Mouse (Mus musculus) erythroblast, adult 5-6 weeks (primary cell): Measurements from ENCODE around the gene Onecut3. TPM values are rescaled to one million over a fixed set of nuclear protein-coding genes. Genes with fewer than 3 reads are reported as not detected.

Experiments
- ATAC-seq: replicated peaks from 2 replicates; pipeline ENCODE4 v1.8.0; 2016; ENCODE audit warnings: moderate number of reproducible peaks, mild to moderate bottlenecking, moderate TSS enrichment, inconsistent platforms; ENCODE audit not compliant: poor library complexity, low FRiP score, severe bottlenecking
- total RNA-seq, 2 experiments: library from RNA; stranded (forward) in 1 of 2; stranded (reverse) in 1 of 2; fragments of 150-400 nt in 1 of 2; fragments of 200-764, 138-1000 nt in 1 of 2; gene quantifications; 2 replicates each; pipeline versions ENCODE4 v1.2.3 to v1.2.4; 2015 to 2017; ENCODE audit warnings: low replicate concordance in 2 of 2

The Onecut3 gene
- total RNA-seq, 2 experiments from 2014 or later: not detected

DNA sequence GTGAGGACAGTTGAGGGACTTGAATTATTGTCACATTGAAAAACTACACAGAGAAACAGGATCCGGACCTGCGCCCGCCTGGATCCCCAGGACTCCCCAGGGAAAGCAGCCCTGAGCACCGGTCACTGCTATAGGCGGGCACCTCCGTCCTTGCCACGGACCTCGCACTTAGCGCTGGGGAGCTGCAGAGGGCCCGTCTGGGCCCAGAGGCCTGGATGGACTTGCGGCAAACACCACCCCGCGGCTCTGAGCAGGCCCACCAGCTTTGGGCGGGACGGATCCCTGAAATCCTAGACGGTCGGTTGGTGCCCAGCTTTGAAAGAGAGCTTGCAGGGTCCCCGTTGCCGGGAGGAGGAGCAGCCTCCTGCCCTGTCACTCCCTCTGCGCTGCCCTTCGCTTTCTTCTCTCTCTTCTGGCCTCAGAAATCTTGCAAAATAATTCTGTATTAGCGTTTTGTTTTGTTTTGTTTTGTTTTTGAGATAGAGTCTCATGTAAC, 8.2 kb downstream of the Onecut3 start:
- no peak for ATAC-seq

DNA sequence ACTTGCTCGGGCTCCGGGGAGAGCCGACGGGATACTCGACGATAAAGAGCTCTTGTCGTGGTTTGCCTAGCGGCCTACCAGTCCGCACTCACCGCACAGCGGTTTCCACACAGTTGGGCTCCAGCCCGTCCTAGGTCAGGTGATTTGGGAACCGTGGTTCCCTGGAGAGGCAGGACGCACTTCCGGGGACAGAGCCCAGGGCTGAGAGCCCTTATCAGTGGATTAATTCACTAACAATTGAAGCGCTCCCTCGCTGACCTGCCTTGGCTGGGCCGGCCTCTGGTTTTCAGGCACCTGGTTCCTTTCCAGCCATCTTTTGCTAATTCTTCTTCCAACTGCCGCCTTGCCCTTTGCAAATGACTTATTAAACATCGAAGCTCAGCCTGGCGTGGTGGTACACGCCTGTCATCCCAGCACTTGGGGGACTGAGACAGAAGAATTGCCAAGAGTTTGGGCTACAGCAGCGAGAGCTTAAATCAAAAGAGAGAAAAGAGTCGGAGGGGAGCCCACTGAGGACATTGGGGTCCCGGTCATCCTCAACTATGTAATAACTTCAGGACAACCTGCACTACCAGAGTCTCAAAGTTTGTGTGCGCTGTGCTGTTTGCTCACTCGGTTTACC, 9.1 kb downstream of the Onecut3 start:
- ATAC-seq: no peak

DNA sequence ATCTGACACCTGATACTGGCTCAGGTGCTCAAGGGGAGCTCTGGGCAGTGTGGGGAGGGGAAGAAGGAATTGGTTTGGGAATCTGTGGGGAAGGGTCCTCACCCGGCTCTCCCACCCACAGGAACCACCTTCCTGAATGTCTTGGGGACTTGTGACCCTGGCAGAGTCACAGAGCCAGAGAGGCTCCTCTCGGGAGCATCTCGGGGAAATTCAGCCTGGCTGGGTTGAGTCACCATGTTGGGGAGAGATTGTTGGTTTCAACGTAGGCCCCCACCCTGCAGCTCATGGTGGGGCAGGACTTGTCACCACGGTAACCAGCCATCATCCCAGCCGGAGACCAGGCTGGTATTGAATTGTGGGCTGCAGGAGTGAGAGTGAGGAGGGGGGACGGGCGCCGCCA, 10.1 kb downstream of the Onecut3 start:
- no peak for ATAC-seq

DNA sequence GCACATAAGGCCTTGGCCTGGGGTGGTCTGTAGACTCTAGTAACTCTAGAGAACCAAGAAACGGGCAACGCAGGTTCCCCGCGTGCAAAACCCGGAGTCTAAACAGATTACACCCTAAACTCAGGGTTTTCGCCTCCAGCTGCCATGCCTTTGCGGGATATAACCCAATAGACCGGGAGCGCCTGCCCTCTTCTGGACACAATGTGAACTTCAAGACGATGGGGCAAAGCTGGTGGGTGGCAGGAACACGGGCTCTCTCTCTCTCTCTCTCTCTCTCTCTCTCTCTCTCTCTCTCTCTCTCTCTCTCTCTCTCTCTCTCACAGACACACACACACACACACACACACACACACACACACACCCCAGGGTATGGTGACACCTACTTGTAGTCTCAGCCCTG, 11.6 kb downstream of the Onecut3 start:
- ATAC-seq: peak; percentile 74

DNA sequence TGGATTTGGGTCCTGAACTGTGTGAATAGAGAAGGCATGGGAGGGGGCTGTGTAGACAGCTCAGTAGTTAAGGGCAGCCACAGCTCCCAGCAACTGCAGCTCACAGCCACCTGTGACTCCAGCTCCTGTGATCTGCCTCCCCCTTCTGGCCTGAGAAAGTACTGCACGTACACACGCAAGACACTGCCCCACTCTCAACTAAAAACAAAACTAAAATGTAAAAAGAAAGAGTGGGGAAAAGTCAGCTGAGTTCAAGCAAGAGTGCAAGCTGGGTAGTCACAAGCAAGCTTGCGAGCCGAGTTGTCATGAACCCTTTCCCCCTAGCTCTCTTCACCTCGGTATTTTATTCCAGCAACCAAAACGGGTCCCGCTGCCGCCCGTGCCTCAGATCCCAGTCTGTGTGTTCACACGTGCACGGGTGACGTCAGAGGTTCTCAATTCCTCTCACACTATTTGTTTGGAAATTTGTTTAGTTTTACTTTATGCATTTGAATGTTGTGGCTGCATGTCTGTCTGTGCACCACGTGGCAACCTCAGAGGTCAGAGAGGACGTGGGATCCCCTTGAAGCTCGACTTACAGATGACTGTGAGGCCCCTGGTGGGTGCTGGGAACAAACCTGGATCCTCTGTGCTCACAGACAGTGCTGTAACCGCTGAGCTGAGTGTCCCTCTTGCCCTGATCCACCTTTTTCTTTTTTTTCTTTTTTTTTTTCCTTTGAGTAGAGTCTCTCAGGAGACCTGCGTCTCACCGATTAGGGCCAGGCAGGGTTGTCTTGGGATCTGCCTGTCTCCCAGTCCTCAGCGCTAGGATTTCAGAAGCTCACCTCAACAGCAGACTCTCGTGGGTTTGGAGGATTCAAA, 15.0 kb downstream of the Onecut3 start:
- peak; percentile 86 for ATAC-seq

DNA sequence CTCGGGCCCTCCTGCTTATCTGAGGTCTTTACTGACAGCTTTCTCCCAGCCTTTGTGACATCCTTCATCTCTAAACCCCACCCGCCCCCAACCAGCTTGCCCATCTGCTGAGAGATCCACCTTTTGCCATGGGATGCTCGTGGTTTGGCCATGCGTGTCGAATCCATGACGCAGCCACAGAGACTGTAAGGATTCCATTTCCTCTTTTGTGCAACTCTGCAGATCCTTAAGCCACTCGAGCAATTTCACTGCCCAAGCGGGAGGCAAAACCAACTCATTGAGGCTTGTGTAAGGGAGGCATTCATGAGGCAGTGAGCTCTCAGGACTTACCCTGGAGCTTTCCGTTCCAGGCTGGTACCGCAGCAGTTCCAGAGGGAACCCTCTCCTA, 15.6 kb downstream of the Onecut3 start:
- no peak for ATAC-seq

DNA sequence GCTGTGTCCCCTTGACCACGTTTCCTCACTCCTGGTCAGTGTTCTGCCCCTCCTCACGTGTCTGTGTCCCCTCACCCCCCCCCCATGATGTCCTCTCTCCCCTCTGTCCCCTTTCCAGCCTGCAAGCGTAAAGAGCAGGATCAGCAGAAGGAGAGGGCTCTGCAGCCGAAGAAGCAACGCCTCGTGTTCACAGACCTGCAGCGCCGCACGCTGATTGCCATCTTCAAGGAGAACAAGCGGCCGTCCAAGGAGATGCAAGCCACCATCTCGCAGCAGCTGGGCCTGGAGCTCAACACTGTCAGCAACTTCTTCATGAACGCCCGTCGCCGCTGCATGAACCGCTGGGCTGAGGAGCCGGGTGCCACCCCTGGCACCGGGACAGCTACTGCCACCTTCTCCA, 19.1 kb downstream of the Onecut3 start:
- no peak for ATAC-seq

DNA sequence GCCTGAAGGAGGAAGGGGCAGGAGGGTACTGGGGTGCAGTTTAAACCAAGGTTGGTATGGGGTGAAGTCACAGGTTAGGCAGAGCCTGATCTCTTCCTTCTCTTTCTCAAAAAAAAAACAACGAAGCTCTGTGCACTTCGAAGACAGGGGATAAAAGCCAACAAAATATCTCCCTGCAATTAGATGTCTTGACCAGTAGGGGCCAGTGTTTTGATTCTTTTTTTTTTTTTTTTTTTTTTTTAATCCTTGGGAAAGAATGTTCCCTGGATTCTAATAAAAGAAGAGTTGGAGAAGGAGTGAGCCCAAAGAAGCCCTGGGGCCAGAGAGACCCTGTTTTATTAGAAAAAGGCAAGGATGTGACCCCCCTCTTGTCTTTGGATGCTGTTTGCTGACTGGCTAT, 24.7 kb downstream of the Onecut3 start:
- ATAC-seq: no peak

DNA sequence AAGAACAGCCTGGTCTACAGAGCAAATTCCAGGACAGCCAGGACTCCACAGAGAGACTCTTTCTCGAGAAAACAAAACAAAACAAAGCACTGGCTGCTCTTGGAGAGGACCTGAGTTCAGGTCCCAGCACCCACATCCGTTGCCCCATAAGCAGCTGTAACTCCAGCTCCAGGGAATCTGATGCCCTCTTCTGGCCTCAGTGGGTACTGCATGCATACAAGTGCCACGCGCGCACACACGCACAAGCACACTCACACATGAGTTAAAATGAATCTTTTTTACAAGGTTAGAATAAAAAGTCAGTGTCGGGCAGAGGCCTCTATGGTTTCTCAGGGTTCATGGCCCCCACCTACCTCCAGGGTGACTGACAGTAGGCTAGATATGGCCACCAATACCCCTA, 28.7 kb downstream of the Onecut3 start:
- 0 out of 2 replicates have a peak, but pooled peaks have one; percentile 36 for ATAC-seq

DNA sequence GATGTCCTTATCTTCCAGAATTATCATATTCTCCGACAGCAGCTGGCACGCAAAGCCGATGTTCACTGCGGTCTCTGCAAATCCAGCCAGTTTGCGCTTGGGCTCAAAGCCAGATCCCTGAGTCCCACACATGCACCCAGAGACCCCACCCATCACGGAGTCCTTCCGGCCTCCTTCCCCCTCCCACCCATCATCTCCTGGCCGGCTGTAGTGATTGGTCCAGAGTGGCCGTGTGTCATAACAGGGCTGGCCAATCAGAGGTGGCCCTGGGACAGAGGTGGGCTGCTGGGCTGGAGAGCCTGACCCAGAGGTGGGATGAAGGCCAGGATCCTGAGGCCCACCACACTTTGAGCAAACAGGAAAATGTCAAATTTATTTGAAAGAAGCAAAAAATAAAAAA, 31.5 kb downstream of the Onecut3 start:
- ATAC-seq: no peak

DNA sequence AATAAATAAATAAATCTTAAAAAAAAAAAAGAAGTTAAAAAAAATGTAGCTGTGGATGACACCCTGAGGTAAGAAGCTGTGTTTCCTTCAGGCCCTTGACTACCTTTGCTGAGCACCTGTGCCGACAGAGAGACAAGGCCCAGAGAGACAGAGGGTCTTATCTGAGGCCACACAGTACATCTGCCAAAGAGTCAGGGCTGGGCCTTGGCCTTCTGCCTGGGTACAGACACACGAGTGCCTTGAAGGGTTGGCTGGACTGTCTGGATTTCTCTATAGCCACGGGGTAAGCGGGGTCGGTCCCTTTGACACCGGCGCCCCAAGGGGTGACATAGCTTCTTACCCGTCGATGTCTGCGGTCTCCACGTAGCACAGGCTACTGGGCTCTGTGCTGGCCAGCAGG, 38.1 kb downstream of the Onecut3 start:
- ATAC-seq: peak; percentile 44

DNA sequence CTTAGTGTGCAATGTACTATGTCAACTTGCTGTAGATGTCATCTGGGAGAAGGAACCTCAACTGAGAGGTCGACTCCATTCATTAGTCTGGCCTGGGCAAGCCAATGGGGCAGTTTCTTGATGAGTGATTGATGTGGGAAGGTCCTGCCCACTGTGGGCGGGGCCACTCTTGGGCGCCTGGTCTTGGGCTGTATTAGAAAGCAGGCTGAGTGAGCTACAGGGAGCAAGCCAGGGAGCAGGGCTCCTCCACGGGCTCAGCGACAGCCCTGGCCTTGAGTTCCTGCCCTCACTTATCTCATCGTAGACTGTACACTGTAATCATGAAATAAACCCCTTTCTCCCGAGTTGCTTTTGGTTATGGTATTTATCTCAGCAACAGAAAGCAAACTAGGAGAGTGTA, 39.1 kb downstream of the Onecut3 start:
- peak; percentile 68 for ATAC-seq

DNA sequence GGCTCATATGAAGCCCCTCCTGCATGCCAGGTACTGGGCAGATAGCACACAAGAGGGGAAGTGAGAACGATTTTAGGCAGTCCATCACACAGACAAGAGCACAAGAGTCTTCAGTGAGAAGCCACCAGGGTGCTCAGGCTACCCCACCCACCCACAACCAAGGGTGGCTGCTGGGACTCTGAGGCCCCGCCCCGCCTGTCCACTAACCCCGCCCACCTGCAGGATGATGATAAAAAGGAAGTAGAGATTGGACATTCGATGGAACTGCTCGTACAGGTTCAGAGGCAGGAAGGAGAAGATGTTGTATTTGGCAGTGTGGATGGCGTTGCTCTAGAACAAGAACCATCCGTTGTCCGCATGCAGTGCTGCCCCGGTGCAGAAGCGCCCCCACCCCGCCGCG, 40.4 kb downstream of the Onecut3 start:
- ATAC-seq: peak; percentile 41

DNA sequence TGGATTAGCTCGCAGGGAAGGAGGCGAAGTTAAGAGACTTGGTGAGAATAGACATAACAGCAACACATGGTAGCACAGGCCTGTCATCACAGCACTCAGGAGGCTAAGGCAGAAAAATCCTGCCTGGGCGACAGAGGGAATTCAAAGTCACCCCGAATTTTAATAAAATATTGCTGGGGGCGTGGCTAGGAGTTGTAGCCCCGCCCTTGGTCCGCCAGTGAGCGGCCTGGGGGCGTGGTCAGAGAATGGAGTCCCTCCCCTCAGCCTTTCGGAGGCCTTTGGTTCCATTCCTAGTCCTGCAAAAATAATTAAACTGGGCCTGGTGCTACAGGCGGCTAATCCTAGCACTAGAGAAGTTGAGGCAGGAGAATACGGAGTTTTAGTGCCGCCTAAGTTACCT, 41.1 kb downstream of the Onecut3 start:
- ATAC-seq: peak; percentile 25; the same call in 1 of the 2 replicates

DNA sequence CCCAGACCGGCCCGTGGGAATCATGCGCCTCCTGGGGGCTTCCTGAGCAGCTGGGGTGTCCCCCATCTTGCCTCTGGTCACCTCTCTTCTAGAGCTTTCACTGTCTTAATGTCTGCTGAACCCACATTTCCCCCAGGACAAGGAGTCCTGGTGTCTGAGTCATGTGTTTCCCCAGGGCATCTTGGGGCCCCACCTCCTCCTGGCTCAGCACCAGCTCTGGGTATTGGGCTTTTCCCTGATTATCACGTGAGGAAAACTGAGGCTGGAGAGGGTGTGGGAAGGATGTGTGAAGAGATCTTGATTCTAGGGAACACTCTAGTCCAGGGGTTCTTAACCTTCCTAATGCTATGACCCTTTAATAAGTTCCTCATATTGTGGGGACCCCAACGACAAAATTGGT, 43.5 kb downstream of the Onecut3 start:
- ATAC-seq: no peak

DNA sequence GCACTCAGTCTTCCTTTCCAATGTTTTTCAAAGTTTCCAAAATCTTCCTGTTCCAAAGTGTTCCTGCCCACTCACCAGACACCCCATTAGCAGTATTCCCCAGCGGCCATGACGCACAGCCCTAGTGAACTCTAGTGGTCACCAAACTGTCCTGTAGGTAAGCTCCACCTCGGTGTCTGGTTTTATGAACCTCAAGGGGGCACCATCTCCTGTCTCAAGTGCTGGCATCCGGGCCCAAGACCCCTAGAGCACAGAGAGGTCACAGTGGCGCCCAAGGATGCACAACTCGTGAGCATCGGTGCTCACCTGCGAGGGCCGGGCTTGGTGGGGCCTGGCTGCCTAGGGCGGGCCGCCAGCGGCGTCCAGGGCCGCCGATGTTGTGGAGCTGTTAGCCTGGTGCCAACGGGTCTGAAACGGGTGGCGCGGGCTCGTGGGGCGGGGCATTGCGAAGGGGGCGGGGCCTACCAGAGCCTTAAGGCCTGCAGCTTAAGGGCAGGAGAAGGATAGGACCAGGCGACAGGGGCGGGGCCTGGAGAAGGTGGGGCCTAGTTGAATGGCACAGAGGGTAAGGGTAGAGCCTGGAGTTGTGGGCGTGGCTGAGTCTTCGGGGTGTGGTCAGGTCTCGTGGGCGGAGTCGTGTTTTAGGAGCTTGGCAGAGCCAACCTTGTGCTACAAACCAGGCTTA, 44.2 kb downstream of the Onecut3 start, which contains the start of gene Atp8b3:
TSS of gene Atp8b3 (minus strand) at position 415 of the 685 bp plus-strand sequence.
- ATAC-seq: peak; percentile 73

DNA sequence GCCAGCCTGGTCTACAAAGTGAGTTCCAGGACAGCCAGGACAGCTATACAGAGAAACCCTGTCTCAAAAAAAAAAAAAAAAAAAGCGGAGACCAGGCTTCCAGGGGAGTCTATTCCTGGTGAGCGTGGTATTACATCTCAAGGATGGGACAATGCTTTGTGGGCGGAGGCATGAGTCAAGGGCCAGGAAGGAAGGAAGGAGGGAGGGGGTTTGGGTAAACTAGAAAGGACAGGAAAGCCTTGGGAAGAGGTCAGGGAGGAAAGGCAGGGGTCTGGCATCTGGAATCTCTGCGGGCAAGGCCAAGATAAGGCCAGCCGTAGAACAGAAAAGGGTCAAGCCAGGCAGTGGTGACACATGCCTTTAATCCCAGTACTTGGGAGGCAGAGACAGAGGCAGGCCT, 44.9 kb downstream of the Onecut3 start:
- no peak for ATAC-seq

DNA sequence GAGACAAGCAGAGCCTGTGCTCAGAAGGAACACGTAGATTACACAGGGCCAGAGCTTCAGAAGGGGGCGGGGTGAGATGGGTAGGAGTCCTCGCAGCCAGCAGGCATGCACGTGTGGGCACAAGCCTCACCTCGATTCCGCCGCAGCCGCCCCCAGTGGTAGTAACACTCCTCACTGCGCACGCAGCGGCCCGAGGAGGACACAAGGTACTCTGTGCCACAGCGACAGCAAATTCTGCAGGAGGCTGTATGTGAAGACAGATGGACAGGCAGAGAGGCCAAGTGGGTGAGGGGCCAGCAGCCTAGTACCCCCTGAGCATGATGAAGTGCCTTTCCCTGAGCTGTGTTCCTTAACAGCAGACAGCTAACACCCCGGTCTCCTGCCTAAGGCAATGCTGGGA, 49.2 kb downstream of the Onecut3 start:
- no peak for ATAC-seq

DNA sequence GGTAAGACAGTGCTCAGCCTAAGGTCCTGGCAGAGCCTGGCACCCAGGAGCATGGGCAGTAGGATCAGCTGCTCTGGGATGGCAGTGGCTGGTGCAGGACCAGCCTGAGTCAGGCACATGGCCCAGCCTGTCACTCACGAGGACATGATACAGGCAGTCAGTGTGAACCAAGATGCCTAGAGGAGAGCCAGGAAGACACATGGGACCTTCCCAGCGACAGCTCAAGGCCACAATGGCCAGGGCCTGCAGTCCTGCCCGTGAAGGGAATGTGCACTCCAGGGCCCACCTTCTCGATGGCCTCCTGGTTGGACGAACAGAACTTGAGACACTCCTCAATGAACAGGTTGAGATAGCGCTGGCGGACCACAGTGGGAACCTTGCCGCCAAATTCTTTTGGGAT, 51.0 kb downstream of the Onecut3 start:
- no peak for ATAC-seq

DNA sequence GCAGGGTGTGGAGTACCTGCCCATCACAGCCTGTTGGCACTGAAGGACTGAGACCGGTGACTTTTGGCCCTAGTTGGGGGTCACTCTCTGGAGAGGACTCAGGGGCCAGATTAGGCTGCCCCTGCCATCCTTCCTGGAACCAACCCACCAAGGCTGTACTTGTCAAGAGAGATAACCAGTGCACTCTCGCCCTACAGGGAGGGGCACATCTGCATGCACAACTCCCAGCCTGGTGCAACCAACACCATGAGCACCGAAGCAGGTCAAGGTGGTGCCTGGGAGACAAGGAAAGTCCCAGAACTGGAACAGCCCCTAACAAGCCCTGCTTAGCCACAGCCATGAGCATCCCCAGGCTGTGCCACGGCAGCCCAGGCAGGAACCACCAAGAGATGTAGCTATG, 52.3 kb downstream of the Onecut3 start:
- peak; percentile 56 for ATAC-seq

DNA sequence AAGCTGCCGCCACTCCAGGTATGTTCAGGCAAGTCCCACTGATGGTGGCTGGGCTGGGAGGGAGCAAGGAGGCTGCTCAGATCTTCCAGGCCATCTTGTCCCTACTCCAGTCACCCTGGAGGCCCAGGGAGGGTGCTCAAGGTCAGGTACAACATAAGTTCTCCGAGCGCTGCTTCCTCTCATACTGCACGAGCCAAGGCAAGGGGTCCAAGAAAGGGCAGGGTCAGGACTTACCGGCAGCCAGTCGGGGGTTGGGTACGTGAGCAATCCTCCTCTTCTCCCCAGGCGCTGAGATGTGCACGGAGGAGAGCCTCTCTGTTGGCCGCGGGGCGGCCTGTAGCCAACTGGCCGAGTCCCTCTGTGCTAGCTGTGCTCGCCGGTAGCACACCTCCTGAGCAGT, 52.9 kb downstream of the Onecut3 start:
- ATAC-seq: no peak
